Mouse (Mus musculus) CH12.LX (cell line): Measurements from ENCODE around the gene Lgr4.

Experiments
- CTCF ChIP-seq, 2 experiments: IDR thresholded peaks in 1 of 2; conservative IDR thresholded peaks in 1 of 2; 2 replicates each; pipeline ENCODE4 v1.5.1; 2011 to 2012; ENCODE audit warnings: low read depth in 2 of 2, low read length in 2 of 2, improper control_type of control experiment in 1 of 2, inconsistent platforms in 1 of 2, mild to moderate bottlenecking in 1 of 2, moderate library complexity in 1 of 2
- EP300 ChIP-seq: IDR thresholded peaks from 2 replicates; pipeline ENCODE4 v1.6.1; 2011; ENCODE audit warnings: low read length, improper control_type of control experiment
- HCFC1 ChIP-seq: IDR thresholded peaks from 2 replicates; pipeline ENCODE4 v1.6.1; 2012; ENCODE audit warnings: low read depth, mild to moderate bottlenecking, inconsistent platforms, low read length, improper control_type of control experiment
- MAFK ChIP-seq: IDR thresholded peaks from 2 replicates; pipeline ENCODE4 v1.6.1; 2011; ENCODE audit warnings: low read length, improper control_type of control experiment; ENCODE audit not compliant: insufficient replicate concordance
- PAX5 ChIP-seq: IDR thresholded peaks from 2 replicates; pipeline ENCODE4 v1.6.1; 2012; ENCODE audit warnings: low read length, inconsistent platforms, mixed read lengths
- POLR2A ChIP-seq: IDR thresholded peaks from 2 replicates; pipeline ENCODE4 v1.6.1; 2011; ENCODE audit warnings: low read depth, mild to moderate bottlenecking, improper control_type of control experiment, low read length
- POLR2AphosphoS2 ChIP-seq: IDR thresholded peaks from 2 replicates; pipeline ENCODE4 v1.6.1; 2011; ENCODE audit warnings: low read depth, low read length, improper control_type of control experiment
- TCF12 ChIP-seq: IDR thresholded peaks from 2 replicates; pipeline ENCODE4 v1.6.1; 2014; ENCODE audit warnings: low read depth, mild to moderate bottlenecking, inconsistent platforms, low read length, improper control_type of control experiment
- ZKSCAN1 ChIP-seq: IDR thresholded peaks from 2 replicates; pipeline ENCODE4 v1.6.1; 2012; ENCODE audit warnings: low read depth, inconsistent platforms, low read length, improper control_type of control experiment, borderline replicate concordance

DNA sequence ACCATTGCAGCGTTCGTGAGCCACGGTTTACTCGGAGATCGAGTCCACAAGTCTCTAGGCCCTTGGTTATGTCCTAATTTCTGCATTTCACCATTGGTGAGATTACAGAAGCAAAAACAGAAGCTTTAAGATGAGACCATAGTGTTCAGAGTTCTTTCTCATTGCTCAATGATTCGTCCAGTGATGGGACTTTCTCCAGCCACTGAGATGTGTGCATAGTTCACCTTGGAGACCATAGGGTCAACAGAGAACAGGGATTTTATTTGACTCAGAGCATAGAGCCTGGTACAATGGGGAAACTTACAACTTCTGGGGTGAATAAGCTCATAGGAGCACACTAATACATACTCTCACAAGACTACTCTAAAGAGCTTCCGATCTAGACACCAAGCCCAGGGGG is 3.0 kb downstream of the Lgr4 start:
- TF ChIP-seq EP300 = no peak
- TF ChIP-seq HCFC1 = no peak
- TF ChIP-seq MAFK = no peak
- no peak for TF ChIP-seq ZKSCAN1
- no peak for TF ChIP-seq TCF12
- TF ChIP-seq PAX5 = no peak
- no peak for TF ChIP-seq POLR2AphosphoS2
- no peak for TF ChIP-seq CTCF (conservative IDR thresholded peaks at IDR 0.05 in 1 of 2, IDR thresholded peaks at IDR 0.05 in 1 of 2; ENCODE audit: low read depth in 2 of 2, low read length in 2 of 2)
- TF ChIP-seq POLR2A = no peak
